Mouse (Mus musculus) hindbrain, embryonic 14.5 days (tissue): ENCODE results near the gene Ak5. TPM values are rescaled to one million over a fixed set of nuclear protein-coding genes. Genes with fewer than 3 reads are reported as not detected.
"Not testable (repeated sequence)": the region's sequence is repeated elsewhere in the genome, so short reads cannot be mapped to it uniquely, and the experiment has no call there.

Experiments
- ATAC-seq: fragments of 200-750 bp; cut with Nextera tagmentation; 2 replicates; pipeline ENCODE4 v1.8.0; 2017; ENCODE audit warnings: moderate number of reproducible peaks, mild to moderate bottlenecking, moderate TSS enrichment, moderate library complexity; ENCODE audit not compliant: low FRiP score
- DNase-seq: peaks from one replicate; pipeline ENCODE4 v3.0.0-alpha.2; 2015; ENCODE audit warnings: low spot score
- H3K27ac ChIP-seq: fragments of 300-500 bp; sonication (generic); 2 replicates; pipeline ENCODE4 v1.5.1; 2014; ENCODE audit warnings: mild to moderate bottlenecking, moderate library complexity
- H3K27me3 ChIP-seq: fragments of 300-500 bp; sonication (generic); 2 replicates; pipeline ENCODE4 v1.6.1; 2014; ENCODE audit warnings: mild to moderate bottlenecking, low read length, mixed read lengths; ENCODE audit not compliant: control insufficient read depth, insufficient read depth
- H3K36me3 ChIP-seq: fragments of 300-500 bp; sonication (generic); replicated peaks from 2 replicates; pipeline ENCODE4 v1.6.1; 2014; ENCODE audit not compliant: control insufficient read depth, insufficient read depth
- H3K4me1 ChIP-seq: fragments of 300-500 bp; sonication (generic); replicated peaks from 2 replicates; pipeline ENCODE4 v1.6.1; 2014; ENCODE audit warnings: antibody characterized with exemption, low read length, mixed read lengths; ENCODE audit not compliant: control insufficient read depth, insufficient read depth
- H3K4me2 ChIP-seq: fragments of 300-500 bp; sonication (generic); replicated peaks from 2 replicates; pipeline ENCODE4 v1.6.1; 2014; ENCODE audit warnings: mild to moderate bottlenecking, moderate library complexity
- H3K4me3 ChIP-seq: fragments of 300-500 bp; sonication (generic); replicated peaks from 2 replicates; pipeline ENCODE4 v1.5.1; 2014; ENCODE audit warnings: mild to moderate bottlenecking, low read length
- H3K9ac ChIP-seq: fragments of 300-500 bp; sonication (generic); 2 replicates; pipeline ENCODE4 v1.6.1; 2014
- H3K9me3 ChIP-seq: fragments of 300-500 bp; sonication (generic); 2 replicates; pipeline ENCODE4 v1.6.1; 2016; ENCODE audit warnings: low read length; ENCODE audit not compliant: control insufficient read depth
- WGBS: fragments of 180-500 bp; shearing (Covaris S2); extraction: QIAGEN DNeasy Blood & Tissue Kit; methylation state at CpG from one replicate; pipeline ENCODE4 v1.1.7; 2014; 5-methylcytosine and 5-hydroxymethylcytosine counted together
- polyA plus RNA-seq: library from polyadenylated mRNA; unstranded; fragments of >200 nt; fragmentation: Nextera tagmentation; extraction: Ambion mirVana; gene quantifications from 2 replicates; pipeline ENCODE4 v1.2.1, GENCODE M21; 2014

The Ak5 gene
- polyA plus RNA-seq, 1 experiment from 2014 or later: 14.1 TPM

- Histone ChIP-seq H3K9me3 (no peaks in the 10 kb centered on the region), H3K4me1 (0 out of 2 replicates have a peak, but pooled peaks cover 3% of the 10 kb centered on the region), H3K27ac (no peak overlapping the region), H3K36me3 (no peaks in the 10 kb centered on the region), H3K4me2 (no peak overlapping the region), H3K27me3 (no peaks in the 10 kb centered on the region), H3K9ac (no peak overlapping the region), H3K4me3 (no peak overlapping the region)
- WGBS: 46% methylated on average over 6 of the region's 6 CpGs
- ATAC-seq: no peak
- no peak for DNase-seq
Measured at GRCm38 (mm10) chr3:152599679-152600078, 68.5 kb downstream of the Ak5 start.

- no peak for DNase-seq
- 88% methylated on average over 7 of the region's 7 CpGs for WGBS
- H3K4me2 ChIP-seq: no peak overlapping the region
Measured at GRCm38 (mm10) chr3:152596406-152597050, 71.6 kb downstream of the Ak5 start.

GRCm38 (mm10) chr3:152592767-152593425 is 75.3 kb downstream of the Ak5 start:
- Histone ChIP-seq H3K27me3 (no peaks in the 10 kb centered on the region), H3K4me2 (no peak overlapping the region), H3K9me3 (no peaks in the 10 kb centered on the region), H3K36me3 (no peaks in the 10 kb centered on the region), H3K27ac (no peak overlapping the region), H3K4me3 (no peak overlapping the region), H3K9ac (no peak overlapping the region), H3K4me1 (no peaks in the 10 kb centered on the region)
- WGBS: 81% methylated on average over 8 of the region's 8 CpGs
- DNase-seq (no peak), ATAC-seq (no peak)

More at GRCm38 (mm10) chr3:152596406-152597050, 71.6 kb downstream of the Ak5 start:
- H3K9ac ChIP-seq: no peak overlapping the region
- no peaks in the 10 kb centered on the region for H3K27me3 ChIP-seq
- 0 out of 2 replicates have a peak, but pooled peaks cover 3% of the 10 kb centered on the region for H3K4me1 ChIP-seq
- no peak overlapping the region for H3K4me3 ChIP-seq
- no peak overlapping the region for H3K27ac ChIP-seq
- no peaks in the 10 kb centered on the region for H3K36me3 ChIP-seq
- ATAC-seq: no peak
- no peaks in the 10 kb centered on the region for H3K9me3 ChIP-seq

GRCm38 (mm10) chr3:152590491-152590890 is 77.7 kb downstream of the Ak5 start:
- Histone ChIP-seq H3K9me3 (no peaks in the 10 kb centered on the region), H3K27ac (no peak overlapping the region), H3K4me1 (no peaks in the 10 kb centered on the region), H3K27me3 (no peaks in the 10 kb centered on the region), H3K9ac (no peak overlapping the region), H3K4me3 (no peak overlapping the region), H3K4me2 (no peak overlapping the region), H3K36me3 (no peaks in the 10 kb centered on the region)
- WGBS: 85% methylated on average over 7 of the region's 7 CpGs
- no peak for DNase-seq
- ATAC-seq: no peak

- not testable (repeated sequence) for H3K9me3 ChIP-seq, ATAC-seq, H3K4me1 ChIP-seq, H3K27ac ChIP-seq, H3K9ac ChIP-seq, DNase-seq, H3K4me3 ChIP-seq, H3K36me3 ChIP-seq, H3K27me3 ChIP-seq, H3K4me2 ChIP-seq
- 95% methylated on average over 3 of the region's 3 CpGs for WGBS
Measured at GRCm38 (mm10) chr3:152589101-152589500, 79.1 kb downstream of the Ak5 start.

GRCm38 (mm10) chr3:152587007-152587406 is 81.2 kb downstream of the Ak5 start:
- Histone ChIP-seq H3K4me3 (no peak overlapping the region), H3K4me2 (no peak overlapping the region), H3K27me3 (no peaks in the 10 kb centered on the region), H3K9ac (no peak overlapping the region), H3K4me1 (no peaks in the 10 kb centered on the region), H3K36me3 (no peaks in the 10 kb centered on the region), H3K27ac (no peak overlapping the region), H3K9me3 (no peaks in the 10 kb centered on the region)
- ATAC-seq: no peak
- WGBS: 73% methylated on average over 2 of the region's 2 CpGs
- DNase-seq: no peak

GRCm38 (mm10) chr3:152586191-152586590 is 82.0 kb downstream of the Ak5 start:
- Histone ChIP-seq H3K4me3 (no peak overlapping the region), H3K4me2 (no peak overlapping the region), H3K27me3 (no peaks in the 10 kb centered on the region), H3K4me1 (no peaks in the 10 kb centered on the region), H3K9ac (no peak overlapping the region), H3K27ac (no peak overlapping the region), H3K36me3 (no peaks in the 10 kb centered on the region), H3K9me3 (no peaks in the 10 kb centered on the region)
- ATAC-seq: no peak
- DNase-seq: no peak
- WGBS: 85% methylated on average over 8 of the region's 8 CpGs

GRCm38 (mm10) chr3:152585581-152585980 is 82.6 kb downstream of the Ak5 start:
- Histone ChIP-seq H3K4me2 (no peak overlapping the region), H3K4me3 (no peak overlapping the region), H3K4me1 (no peaks in the 10 kb centered on the region), H3K9me3 (no peaks in the 10 kb centered on the region), H3K36me3 (no peaks in the 10 kb centered on the region), H3K27ac (no peak overlapping the region), H3K9ac (no peak overlapping the region), H3K27me3 (no peaks in the 10 kb centered on the region)
- 73% methylated on average over 6 of the region's 6 CpGs for WGBS
- DNase-seq: no peak
- ATAC-seq: no peak

GRCm38 (mm10) chr3:152583033-152583432 is 85.1 kb downstream of the Ak5 start:
- no peaks in the 10 kb centered on the region for H3K9me3 ChIP-seq
- H3K4me3 ChIP-seq: no peak overlapping the region
- no peak for DNase-seq
- no peaks in the 10 kb centered on the region for H3K27me3 ChIP-seq
- no peak overlapping the region for H3K9ac ChIP-seq
- no peaks in the 10 kb centered on the region for H3K36me3 ChIP-seq
- no peak overlapping the region for H3K27ac ChIP-seq
- H3K4me2 ChIP-seq: no peak overlapping the region
- no peaks in the 10 kb centered on the region for H3K4me1 ChIP-seq
- no peak for ATAC-seq
